Mouse (Mus musculus): ENCODE measurements around the gene Cops6. TPM values are rescaled to one million over a fixed set of nuclear protein-coding genes. Genes with fewer than 3 reads are reported as not detected.

The Cops6 gene
- polyA plus RNA-seq, 1 experiment, result 186 TPM

DNA sequence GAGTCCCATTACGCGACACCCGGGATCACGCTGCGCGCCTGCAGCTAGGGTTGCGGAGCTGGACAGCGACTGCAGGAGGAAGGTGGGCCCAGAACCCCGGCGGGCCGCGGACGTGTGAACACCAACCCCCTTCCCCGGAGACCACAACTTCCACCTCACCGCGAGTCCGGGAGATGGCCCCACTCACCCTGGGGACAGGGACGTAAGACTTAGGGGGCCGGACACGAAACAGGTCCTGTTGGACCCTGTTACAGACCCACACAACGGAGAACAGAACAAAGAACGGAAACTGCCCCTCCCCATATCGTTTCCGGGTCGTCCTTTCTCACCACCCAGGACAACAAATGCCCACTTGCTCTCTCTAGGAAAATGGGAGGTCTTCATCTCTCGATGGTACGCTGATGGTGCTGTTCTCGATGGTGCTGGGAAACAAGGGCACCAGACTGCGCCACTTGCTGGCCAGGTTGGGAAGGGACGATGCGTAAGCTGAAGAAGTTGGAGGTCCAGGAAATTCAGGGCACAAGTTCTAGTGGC is 5.4 kb upstream of the Cops6 start, which contains the start of gene Zfp113:
TSS of gene Zfp113 (minus strand) at position 302 of the 534 bp plus-strand sequence.
- H3ac ChIP-seq (ENCODE audit: control insufficient read depth, insufficient read length), result peak within 1 kb of the TSS; percentile 47
- peaks cover 17% of the 10 kb centered on the region for H3K36me3 ChIP-seq (ENCODE audit: control insufficient read depth, insufficient read depth)
- peak within 1 kb of the TSS; percentile 54 for H3K4me3 ChIP-seq
- H3K4me2 ChIP-seq (ENCODE audit: low read depth), result peak within 1 kb of the TSS; percentile 90
- no peaks in the 10 kb centered on the region for H3K27me3 ChIP-seq (ENCODE audit: control insufficient read depth, insufficient read depth, insufficient read length)
- peaks cover 16% of the 10 kb centered on the region for H3K79me2 ChIP-seq (ENCODE audit: control insufficient read depth, insufficient read depth)
- TF ChIP-seq CEBPB (IDR thresholded peaks at IDR 0.05; ENCODE audit: insufficient read depth, poor library complexity, severe bottlenecking), result no peak
- peak; percentile 39 for TF ChIP-seq POLR2AphosphoS2 (IDR thresholded peaks at IDR 0.05; ENCODE audit: insufficient read length, low read depth)
- no peak for TF ChIP-seq MAX (IDR thresholded peaks at IDR 0.05; ENCODE audit: low read depth)
- TF ChIP-seq E2F4 (IDR thresholded peaks at IDR 0.05; ENCODE audit: insufficient read depth), result no peak
- TF ChIP-seq POLR2A (IDR thresholded peaks at IDR 0.05; ENCODE audit: insufficient read length, low read depth), result peak; percentile 57
- TF ChIP-seq MYOG (IDR thresholded peaks at IDR 0.05; ENCODE audit: control insufficient read depth in 1 of 3, insufficient read depth in 1 of 3, insufficient read length in 2 of 3, low read depth in 2 of 3), result peak in 1 of 3 experiments; percentile 32
- TF ChIP-seq TCF3 (IDR thresholded peaks at IDR 0.05; ENCODE audit: insufficient read length, low read depth), result no peak
- no peak for TF ChIP-seq TCF12 (IDR thresholded peaks at IDR 0.05; ENCODE audit: insufficient read depth, poor library complexity, severe bottlenecking)
- no peak for TF ChIP-seq SRF (IDR thresholded peaks at IDR 0.05; ENCODE audit: control insufficient read depth, insufficient read length, low read depth)
- TF ChIP-seq USF1 (IDR thresholded peaks at IDR 0.05; ENCODE audit: low read depth), result no peak
- no peak for TF ChIP-seq MYOD1 (IDR thresholded peaks at IDR 0.05; ENCODE audit: control insufficient read depth in 1 of 3, insufficient read length in 2 of 3, low read depth in 2 of 3)
- TF ChIP-seq REST (IDR thresholded peaks at IDR 0.05; ENCODE audit: insufficient read depth, insufficient read length), result peak; percentile 84

DNA sequence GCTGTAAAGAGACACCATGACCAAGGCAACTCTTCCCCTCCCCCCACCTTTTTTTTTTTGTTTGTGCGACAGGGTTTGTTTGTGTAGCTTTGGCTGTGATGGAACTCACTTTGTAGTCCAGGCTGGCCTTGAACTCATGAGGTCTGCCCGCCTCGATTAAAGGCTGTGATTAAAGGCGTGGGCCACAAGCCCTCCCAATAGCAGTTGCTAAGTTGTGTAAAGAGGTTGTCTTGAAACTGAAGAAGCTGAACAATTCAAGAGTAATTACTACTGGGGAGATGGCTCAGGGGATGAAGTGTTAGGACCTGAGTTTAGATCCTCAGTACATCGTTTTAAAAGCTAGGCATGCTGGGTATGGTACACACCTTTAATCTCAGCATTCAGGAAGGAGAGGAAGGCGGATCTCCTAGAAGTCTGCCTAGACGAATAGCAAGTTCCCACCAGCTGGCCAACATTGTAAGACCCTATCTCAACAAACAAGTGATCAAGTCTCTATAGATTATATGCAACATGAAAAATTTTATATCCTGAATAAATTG is 578 bp upstream of the Cops6 start:
- H3K36me3 ChIP-seq (ENCODE audit: control insufficient read depth, insufficient read depth), result peaks cover 20% of the 10 kb centered on the region
- TF ChIP-seq TCF3 (IDR thresholded peaks at IDR 0.05; ENCODE audit: insufficient read length, low read depth), result no peak
- TF ChIP-seq USF1 (IDR thresholded peaks at IDR 0.05; ENCODE audit: low read depth), result no peak
- no peak for TF ChIP-seq TCF12 (IDR thresholded peaks at IDR 0.05; ENCODE audit: insufficient read depth, poor library complexity, severe bottlenecking)
- TF ChIP-seq E2F4 (IDR thresholded peaks at IDR 0.05; ENCODE audit: insufficient read depth), result no peak
- TF ChIP-seq POLR2AphosphoS2 (IDR thresholded peaks at IDR 0.05; ENCODE audit: insufficient read length, low read depth), result no peak
- no peak for TF ChIP-seq REST (IDR thresholded peaks at IDR 0.05; ENCODE audit: insufficient read depth, insufficient read length)
- no peak for TF ChIP-seq SRF (IDR thresholded peaks at IDR 0.05; ENCODE audit: control insufficient read depth, insufficient read length, low read depth)
- TF ChIP-seq POLR2A (IDR thresholded peaks at IDR 0.05; ENCODE audit: insufficient read length, low read depth), result no peak
- TF ChIP-seq CEBPB (IDR thresholded peaks at IDR 0.05; ENCODE audit: insufficient read depth, poor library complexity, severe bottlenecking), result no peak
- no peak for TF ChIP-seq MYOG (IDR thresholded peaks at IDR 0.05; ENCODE audit: control insufficient read depth in 1 of 3, insufficient read depth in 1 of 3, insufficient read length in 2 of 3, low read depth in 2 of 3)
- TF ChIP-seq MYOD1 (IDR thresholded peaks at IDR 0.05; ENCODE audit: control insufficient read depth in 1 of 3, insufficient read length in 2 of 3, low read depth in 2 of 3), result no peak
- no peak for TF ChIP-seq MAX (IDR thresholded peaks at IDR 0.05; ENCODE audit: low read depth)
- peak overlapping the region; percentile 40 for H3ac ChIP-seq (ENCODE audit: control insufficient read depth, insufficient read length)
- H3K4me2 ChIP-seq (ENCODE audit: low read depth), result peak overlapping the region; percentile 75
- H3K79me2 ChIP-seq (ENCODE audit: control insufficient read depth, insufficient read depth), result peaks cover 18% of the 10 kb centered on the region
- no peaks in the 10 kb centered on the region for H3K27me3 ChIP-seq (ENCODE audit: control insufficient read depth, insufficient read depth, insufficient read length)
- H3K4me3 ChIP-seq, result peak overlapping the region; percentile 88

DNA sequence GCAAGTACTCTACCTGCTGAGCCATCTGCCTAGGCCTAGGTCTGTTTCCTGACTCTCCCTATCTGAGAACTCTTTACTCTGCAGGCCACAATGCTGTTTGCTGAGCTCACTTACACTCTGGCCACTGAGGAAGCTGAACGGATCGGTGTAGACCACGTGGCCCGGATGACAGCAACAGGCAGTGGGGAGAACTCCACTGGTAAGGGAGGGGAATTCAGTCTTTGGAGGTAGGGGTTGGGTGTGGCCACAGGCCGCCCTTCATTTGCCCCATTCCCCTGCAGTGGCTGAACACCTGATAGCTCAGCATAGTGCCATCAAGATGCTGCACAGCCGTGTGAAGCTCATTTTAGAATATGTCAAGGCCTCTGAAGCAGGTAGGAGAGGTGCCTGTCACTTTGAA is 2.2 kb downstream of the Cops6 start:
- no peak overlapping the region for H3K4me2 ChIP-seq (ENCODE audit: low read depth)
- peaks cover 18% of the 10 kb centered on the region for H3K79me2 ChIP-seq (ENCODE audit: control insufficient read depth, insufficient read depth)
- H3ac ChIP-seq (ENCODE audit: control insufficient read depth, insufficient read length), result no peak overlapping the region
- H3K27me3 ChIP-seq (ENCODE audit: control insufficient read depth, insufficient read depth, insufficient read length), result no peaks in the 10 kb centered on the region
- H3K4me3 ChIP-seq, result no peak overlapping the region
- TF ChIP-seq MYOG (IDR thresholded peaks at IDR 0.05; ENCODE audit: control insufficient read depth in 1 of 3, insufficient read depth in 1 of 3, insufficient read length in 2 of 3, low read depth in 2 of 3) (no peak), TCF3 (IDR thresholded peaks at IDR 0.05; ENCODE audit: insufficient read length, low read depth) (no peak), SRF (IDR thresholded peaks at IDR 0.05; ENCODE audit: control insufficient read depth, insufficient read length, low read depth) (no peak), MYOD1 (IDR thresholded peaks at IDR 0.05; ENCODE audit: control insufficient read depth in 1 of 3, insufficient read length in 2 of 3, low read depth in 2 of 3) (no peak), TCF12 (IDR thresholded peaks at IDR 0.05; ENCODE audit: insufficient read depth, poor library complexity, severe bottlenecking) (no peak), USF1 (IDR thresholded peaks at IDR 0.05; ENCODE audit: low read depth) (no peak), MAX (IDR thresholded peaks at IDR 0.05; ENCODE audit: low read depth) (no peak), POLR2AphosphoS2 (IDR thresholded peaks at IDR 0.05; ENCODE audit: insufficient read length, low read depth) (no peak), REST (IDR thresholded peaks at IDR 0.05; ENCODE audit: insufficient read depth, insufficient read length) (no peak), CEBPB (IDR thresholded peaks at IDR 0.05; ENCODE audit: insufficient read depth, poor library complexity, severe bottlenecking) (no peak), POLR2A (IDR thresholded peaks at IDR 0.05; ENCODE audit: insufficient read length, low read depth) (no peak), E2F4 (IDR thresholded peaks at IDR 0.05; ENCODE audit: insufficient read depth) (no peak)
- H3K36me3 ChIP-seq (ENCODE audit: control insufficient read depth, insufficient read depth), result peaks cover 27% of the 10 kb centered on the region

DNA sequence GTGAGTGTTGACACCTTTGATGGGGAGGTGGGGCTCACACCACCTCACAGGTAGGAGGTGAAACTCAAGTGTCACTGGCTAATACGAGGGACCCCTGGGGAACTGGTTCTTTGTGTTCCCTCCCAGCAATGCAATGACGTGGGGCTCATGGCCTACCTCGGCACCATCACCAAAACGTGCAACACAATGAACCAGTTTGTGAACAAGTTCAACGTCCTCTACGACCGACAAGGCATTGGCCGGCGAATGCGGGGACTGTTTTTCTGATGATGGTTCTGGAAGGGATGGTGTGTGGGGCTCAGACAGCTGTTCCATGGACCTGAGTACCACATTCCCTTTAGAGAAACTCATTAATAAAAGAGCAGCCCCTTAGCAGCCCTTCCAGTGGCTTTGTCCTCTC is 2.7 kb downstream of the Cops6 start:
- no peaks in the 10 kb centered on the region for H3K27me3 ChIP-seq (ENCODE audit: control insufficient read depth, insufficient read depth, insufficient read length)
- H3ac ChIP-seq (ENCODE audit: control insufficient read depth, insufficient read length), result no peak overlapping the region
- H3K79me2 ChIP-seq (ENCODE audit: control insufficient read depth, insufficient read depth), result peaks cover 18% of the 10 kb centered on the region
- H3K36me3 ChIP-seq (ENCODE audit: control insufficient read depth, insufficient read depth), result peaks cover 30% of the 10 kb centered on the region
- H3K4me3 ChIP-seq, result no peak overlapping the region
- no peak overlapping the region for H3K4me2 ChIP-seq (ENCODE audit: low read depth)
- no peak for TF ChIP-seq MYOG (IDR thresholded peaks at IDR 0.05; ENCODE audit: control insufficient read depth in 1 of 3, insufficient read depth in 1 of 3, insufficient read length in 2 of 3, low read depth in 2 of 3)
- TF ChIP-seq MYOD1 (IDR thresholded peaks at IDR 0.05; ENCODE audit: control insufficient read depth in 1 of 3, insufficient read length in 2 of 3, low read depth in 2 of 3), result no peak
- peak; percentile 57 for TF ChIP-seq POLR2AphosphoS2 (IDR thresholded peaks at IDR 0.05; ENCODE audit: insufficient read length, low read depth)
- TF ChIP-seq MAX (IDR thresholded peaks at IDR 0.05; ENCODE audit: low read depth), result no peak
- TF ChIP-seq USF1 (IDR thresholded peaks at IDR 0.05; ENCODE audit: low read depth), result no peak
- TF ChIP-seq SRF (IDR thresholded peaks at IDR 0.05; ENCODE audit: control insufficient read depth, insufficient read length, low read depth), result no peak
- TF ChIP-seq TCF3 (IDR thresholded peaks at IDR 0.05; ENCODE audit: insufficient read length, low read depth), result no peak
